Mouse (Mus musculus): Measurements from ENCODE around the gene Krr1. TPM values are rescaled to one million over a fixed set of nuclear protein-coding genes. Genes with fewer than 3 reads are reported as not detected.
"Not testable (repeated sequence)": the region's sequence is repeated elsewhere in the genome, so short reads cannot be mapped to it uniquely, and the experiment has no call there.

Gene Krr1
- polyA plus RNA-seq, 1 experiment from 2014 or later, result 70.7 TPM

GRCm38 (mm10) chr10:111996911-111997347 lies 24.5 kb downstream of the Krr1 start:
- ATAC-seq (replicated peaks; ENCODE audit: low FRiP score) (no peak), DNase-seq (ENCODE audit: low spot score) (no peak)
- no peaks in the 10 kb centered on the region for H3K36me3 ChIP-seq (ENCODE audit: control insufficient read depth, insufficient read depth, low read length)
- no peaks in the 10 kb centered on the region for H3K4me1 ChIP-seq (replicated peaks; ENCODE audit: control insufficient read depth, insufficient read depth, low read length)
- H3K9me3 ChIP-seq (ENCODE audit: control insufficient read depth, low read length), result no peaks in the 10 kb centered on the region
- 85% methylated on average over 8 of the region's 8 CpGs for WGBS
- no peak overlapping the region for H3K4me2 ChIP-seq (ENCODE audit: low read depth, low read length, severe bottlenecking)
- no peak overlapping the region for H3K4me3 ChIP-seq (ENCODE audit: low read depth, low read length)
- no peak overlapping the region for H3K9ac ChIP-seq (ENCODE audit: low read length)
- no peak overlapping the region for H3K27ac ChIP-seq (ENCODE audit: low read depth, low read length)
- no peaks in the 10 kb centered on the region for H3K27me3 ChIP-seq (ENCODE audit: control insufficient read depth, insufficient read depth, low read length)

DNA sequence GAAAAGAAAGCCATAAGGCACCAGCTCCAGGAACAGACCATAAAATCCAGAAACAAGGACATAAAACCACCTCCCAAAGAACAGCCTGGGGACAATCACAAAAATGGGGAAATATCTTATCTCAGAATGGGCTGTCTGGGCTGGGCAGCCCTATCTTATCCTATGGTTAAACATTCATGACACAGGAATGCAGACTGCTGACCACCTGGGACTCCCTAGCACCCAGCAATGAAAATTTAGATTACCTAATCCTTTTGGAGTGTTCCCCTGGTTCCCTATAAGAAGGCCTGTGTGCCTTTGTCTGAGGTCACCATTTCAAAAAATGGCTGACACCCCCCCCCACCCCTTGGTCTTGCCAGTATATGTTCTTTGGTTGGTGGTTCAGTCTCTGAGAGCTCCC lies 25.2 kb downstream of the Krr1 start:
- Histone ChIP-seq H3K4me2 (ENCODE audit: low read depth, low read length, severe bottlenecking) (no peak overlapping the region), H3K27me3 (ENCODE audit: control insufficient read depth, insufficient read depth, low read length) (no peaks in the 10 kb centered on the region), H3K4me1 (replicated peaks; ENCODE audit: control insufficient read depth, insufficient read depth, low read length) (no peaks in the 10 kb centered on the region), H3K9ac (ENCODE audit: low read length) (no peak overlapping the region), H3K9me3 (ENCODE audit: control insufficient read depth, low read length) (no peaks in the 10 kb centered on the region), H3K4me3 (ENCODE audit: low read depth, low read length) (no peak overlapping the region), H3K27ac (ENCODE audit: low read depth, low read length) (no peak overlapping the region), H3K36me3 (ENCODE audit: control insufficient read depth, insufficient read depth, low read length) (no peaks in the 10 kb centered on the region)
- DNase-seq (ENCODE audit: low spot score) (no peak), ATAC-seq (replicated peaks; ENCODE audit: low FRiP score) (no peak)

GRCm38 (mm10) chr10:111999765-112000164 lies 27.3 kb downstream of the Krr1 start:
- ATAC-seq (replicated peaks; ENCODE audit: low FRiP score) (no peak), DNase-seq (ENCODE audit: low spot score) (no peak)
- WGBS, result 52% methylated on average over 3 of the region's 3 CpGs
- Histone ChIP-seq H3K4me2 (ENCODE audit: low read depth, low read length, severe bottlenecking) (no peak overlapping the region), H3K4me3 (ENCODE audit: low read depth, low read length) (no peak overlapping the region), H3K27ac (ENCODE audit: low read depth, low read length) (no peak overlapping the region), H3K27me3 (ENCODE audit: control insufficient read depth, insufficient read depth, low read length) (no peaks in the 10 kb centered on the region), H3K36me3 (ENCODE audit: control insufficient read depth, insufficient read depth, low read length) (no peaks in the 10 kb centered on the region), H3K4me1 (replicated peaks; ENCODE audit: control insufficient read depth, insufficient read depth, low read length) (no peaks in the 10 kb centered on the region), H3K9ac (ENCODE audit: low read length) (no peak overlapping the region), H3K9me3 (ENCODE audit: control insufficient read depth, low read length) (no peaks in the 10 kb centered on the region)

DNA sequence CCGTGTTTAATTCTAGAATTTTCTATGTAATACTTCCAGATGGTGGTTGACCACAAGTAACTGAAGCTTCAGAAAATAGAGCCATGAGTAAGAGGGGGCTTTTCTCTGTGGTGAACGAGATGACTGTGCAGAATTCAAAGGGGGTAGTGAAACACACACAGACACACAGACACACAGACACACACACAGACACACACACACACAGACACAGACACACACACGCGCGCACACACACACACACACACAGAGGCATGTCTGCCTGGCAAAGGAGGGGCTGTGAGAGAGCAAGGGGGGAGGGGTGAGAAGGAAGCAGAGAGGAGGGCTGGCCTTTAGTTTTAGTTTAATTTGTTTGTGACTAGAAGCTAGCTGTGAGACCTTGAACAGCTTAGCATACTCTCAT lies 28.1 kb downstream of the Krr1 start:
- Histone ChIP-seq H3K27ac (ENCODE audit: low read depth, low read length) (no peak overlapping the region), H3K4me2 (ENCODE audit: low read depth, low read length, severe bottlenecking) (no peak overlapping the region), H3K9me3 (ENCODE audit: control insufficient read depth, low read length) (no peaks in the 10 kb centered on the region), H3K4me3 (ENCODE audit: low read depth, low read length) (no peak overlapping the region), H3K4me1 (replicated peaks; ENCODE audit: control insufficient read depth, insufficient read depth, low read length) (no peaks in the 10 kb centered on the region), H3K27me3 (ENCODE audit: control insufficient read depth, insufficient read depth, low read length) (no peaks in the 10 kb centered on the region), H3K36me3 (ENCODE audit: control insufficient read depth, insufficient read depth, low read length) (no peaks in the 10 kb centered on the region), H3K9ac (ENCODE audit: low read length) (no peak overlapping the region)
- DNase-seq (ENCODE audit: low spot score), result no peak
- WGBS, result 88% methylated on average over 5 of the region's 5 CpGs
- ATAC-seq (replicated peaks; ENCODE audit: low FRiP score), result no peak

DNA sequence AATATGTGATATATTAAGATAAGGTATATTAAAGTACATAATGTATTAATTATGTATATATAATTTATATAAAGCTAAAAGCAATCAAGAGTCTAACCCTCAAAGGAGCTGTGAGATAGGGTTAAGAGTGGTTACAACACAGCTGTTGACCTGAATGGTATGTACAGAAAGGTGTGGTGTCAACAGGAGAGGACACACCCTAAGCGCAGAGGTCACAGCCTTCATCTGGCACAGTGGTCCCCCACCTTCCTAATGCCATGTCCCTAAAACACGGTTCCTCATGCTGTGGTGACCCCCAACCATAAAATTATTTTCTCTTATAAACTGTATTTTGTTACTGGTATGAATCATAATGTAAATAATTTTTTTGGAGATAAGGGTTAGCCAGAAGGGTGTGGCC lies 28.9 kb downstream of the Krr1 start:
- ATAC-seq (replicated peaks; ENCODE audit: low FRiP score) (no peak), DNase-seq (ENCODE audit: low spot score) (no peak)
- H3K4me3 ChIP-seq (ENCODE audit: low read depth, low read length), result no peak overlapping the region
- H3K36me3 ChIP-seq (ENCODE audit: control insufficient read depth, insufficient read depth, low read length), result no peaks in the 10 kb centered on the region
- H3K4me2 ChIP-seq (ENCODE audit: low read depth, low read length, severe bottlenecking), result no peak overlapping the region
- no peak overlapping the region for H3K9ac ChIP-seq (ENCODE audit: low read length)
- H3K4me1 ChIP-seq (replicated peaks; ENCODE audit: control insufficient read depth, insufficient read depth, low read length), result no peaks in the 10 kb centered on the region
- no peak overlapping the region for H3K27ac ChIP-seq (ENCODE audit: low read depth, low read length)
- no peaks in the 10 kb centered on the region for H3K27me3 ChIP-seq (ENCODE audit: control insufficient read depth, insufficient read depth, low read length)
- no peaks in the 10 kb centered on the region for H3K9me3 ChIP-seq (ENCODE audit: control insufficient read depth, low read length)
- 89% methylated on average over 2 of the region's 2 CpGs for WGBS

- no peaks in the 10 kb centered on the region for H3K36me3 ChIP-seq (ENCODE audit: control insufficient read depth, insufficient read depth, low read length)
- no peak overlapping the region for H3K9ac ChIP-seq (ENCODE audit: low read length)
- 89% methylated on average over 9 of the region's 9 CpGs for WGBS
- H3K27me3 ChIP-seq (ENCODE audit: control insufficient read depth, insufficient read depth, low read length), result no peaks in the 10 kb centered on the region
- no peaks in the 10 kb centered on the region for H3K4me1 ChIP-seq (replicated peaks; ENCODE audit: control insufficient read depth, insufficient read depth, low read length)
- DNase-seq (ENCODE audit: low spot score) (no peak), ATAC-seq (replicated peaks; ENCODE audit: low FRiP score) (no peak)
- no peaks in the 10 kb centered on the region for H3K9me3 ChIP-seq (ENCODE audit: control insufficient read depth, low read length)
- no peak overlapping the region for H3K27ac ChIP-seq (ENCODE audit: low read depth, low read length)
- H3K4me3 ChIP-seq (ENCODE audit: low read depth, low read length), result no peak overlapping the region
- no peak overlapping the region for H3K4me2 ChIP-seq (ENCODE audit: low read depth, low read length, severe bottlenecking)
These were observed 29.5 kb downstream of the Krr1 start for GRCm38 (mm10) chr10:112001756-112002520.

DNA sequence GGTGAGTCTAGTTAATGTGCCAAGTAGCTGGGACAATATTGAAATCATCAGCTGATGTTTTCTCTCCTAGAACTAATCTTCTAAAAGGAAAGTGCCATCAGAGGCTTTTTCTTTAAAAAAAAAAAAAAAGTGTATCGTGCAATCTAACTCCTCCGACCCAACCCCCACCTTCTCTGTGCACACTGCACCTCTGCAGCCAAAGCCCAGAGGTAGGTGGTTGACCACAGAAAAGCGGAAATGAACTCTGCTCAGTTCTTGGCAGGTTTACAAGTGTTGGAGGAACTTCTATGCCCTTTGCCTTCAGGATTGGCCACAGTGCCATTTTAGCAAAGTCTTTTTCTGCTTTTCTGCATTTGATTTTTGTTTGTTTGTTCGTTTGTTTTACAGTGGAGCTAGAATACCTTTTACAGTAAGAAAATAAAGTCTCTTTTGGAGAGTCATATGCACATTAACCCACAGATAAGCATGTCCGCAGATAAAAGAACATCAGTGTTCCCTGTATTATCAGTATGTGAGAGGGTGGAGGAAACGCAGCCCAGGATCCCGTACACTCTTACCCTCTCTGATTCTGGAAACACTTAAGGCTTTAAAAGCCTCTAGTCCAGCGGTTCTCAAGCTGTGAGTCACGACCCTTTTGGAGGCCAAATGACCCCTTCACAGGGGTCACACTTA lies 30.2 kb downstream of the Krr1 start, which contains the start of gene Glipr1:
Glipr1 (minus strand) TSS at position 88 of the 672 bp plus-strand sequence.
- ATAC-seq (replicated peaks; ENCODE audit: low FRiP score) (no peak), DNase-seq (ENCODE audit: low spot score) (no peak)
- 77% methylated on average over 9 of the region's 9 CpGs for WGBS
- Histone ChIP-seq H3K4me2 (ENCODE audit: low read depth, low read length, severe bottlenecking) (no peak within 1 kb of the TSS), H3K27me3 (ENCODE audit: control insufficient read depth, insufficient read depth, low read length) (no peaks in the 10 kb centered on the region), H3K4me3 (ENCODE audit: low read depth, low read length) (no peak within 1 kb of the TSS), H3K9me3 (ENCODE audit: control insufficient read depth, low read length) (no peaks in the 10 kb centered on the region), H3K9ac (ENCODE audit: low read length) (no peak within 1 kb of the TSS), H3K4me1 (replicated peaks; ENCODE audit: control insufficient read depth, insufficient read depth, low read length) (no peaks in the 10 kb centered on the region), H3K27ac (ENCODE audit: low read depth, low read length) (no peak within 1 kb of the TSS), H3K36me3 (ENCODE audit: control insufficient read depth, insufficient read depth, low read length) (no peaks in the 10 kb centered on the region)

DNA sequence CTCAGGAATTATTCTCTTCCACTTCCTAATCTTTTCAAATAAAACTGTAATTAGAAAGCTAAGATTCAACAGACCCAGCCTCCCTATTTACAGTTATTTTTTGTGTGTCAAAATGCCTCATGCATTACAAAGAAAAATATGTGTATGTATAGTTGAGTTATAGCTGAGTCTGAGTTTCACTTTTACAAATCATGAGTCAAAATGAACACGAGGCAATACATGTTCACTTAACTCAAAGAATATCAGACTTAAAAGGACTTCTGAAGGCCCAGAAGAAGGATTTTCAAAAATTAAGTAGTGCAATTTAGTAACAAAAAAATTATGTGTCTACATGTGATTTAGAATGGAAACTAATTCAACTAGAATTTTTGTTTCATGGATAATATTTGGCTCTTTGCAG lies 37.0 kb downstream of the Krr1 start:
- WGBS, result 76% methylated on average over 1 of the region's 1 CpGs
- ATAC-seq (replicated peaks; ENCODE audit: low FRiP score), result not testable (repeated sequence)

GRCm38 (mm10) chr10:112023585-112023984 lies 51.1 kb downstream of the Krr1 start:
- no peak for ATAC-seq (replicated peaks; ENCODE audit: low FRiP score)

More for the DNA sequence above, 37.0 kb downstream of the Krr1 start:
- H3K4me1 ChIP-seq (replicated peaks; ENCODE audit: control insufficient read depth, insufficient read depth, low read length); H3K4me3 ChIP-seq (ENCODE audit: low read depth, low read length); H3K27ac ChIP-seq (ENCODE audit: low read depth, low read length); DNase-seq (ENCODE audit: low spot score); H3K4me2 ChIP-seq (ENCODE audit: low read depth, low read length, severe bottlenecking); H3K27me3 ChIP-seq (ENCODE audit: control insufficient read depth, insufficient read depth, low read length); H3K36me3 ChIP-seq (ENCODE audit: control insufficient read depth, insufficient read depth, low read length); H3K9me3 ChIP-seq (ENCODE audit: control insufficient read depth, low read length); H3K9ac ChIP-seq (ENCODE audit: low read length): not testable (repeated sequence)

More at GRCm38 (mm10) chr10:112023585-112023984, 51.1 kb downstream of the Krr1 start:
- no peaks in the 10 kb centered on the region for H3K9me3 ChIP-seq (ENCODE audit: control insufficient read depth, low read length)
- no peak for DNase-seq (ENCODE audit: low spot score)
- H3K9ac ChIP-seq (ENCODE audit: low read length), result no peak overlapping the region
- no peak overlapping the region for H3K27ac ChIP-seq (ENCODE audit: low read depth, low read length)
- 79% methylated on average over 2 of the region's 2 CpGs for WGBS
- no peaks in the 10 kb centered on the region for H3K4me1 ChIP-seq (replicated peaks; ENCODE audit: control insufficient read depth, insufficient read depth, low read length)
- H3K27me3 ChIP-seq (ENCODE audit: control insufficient read depth, insufficient read depth, low read length), result no peaks in the 10 kb centered on the region
- H3K4me3 ChIP-seq (ENCODE audit: low read depth, low read length), result no peak overlapping the region
- H3K36me3 ChIP-seq (ENCODE audit: control insufficient read depth, insufficient read depth, low read length), result no peaks in the 10 kb centered on the region
- no peak overlapping the region for H3K4me2 ChIP-seq (ENCODE audit: low read depth, low read length, severe bottlenecking)
